Mouse (Mus musculus): ENCODE data around the gene Pbx4. TPM values are rescaled to one million over a fixed set of nuclear protein-coding genes. Genes with fewer than 3 reads are reported as not detected.

Gene Pbx4
- polyA plus RNA-seq, 1 experiment, result 9.7 TPM

GRCm38 (mm10) chr8:69890813-69891241 lies 58.5 kb downstream of the Pbx4 start:
- 49% methylated on average over 19 of the region's 19 CpGs for WGBS
- Histone ChIP-seq H3K4me1 (ENCODE audit: control insufficient read depth, insufficient read depth, low read length) (no peaks in the 10 kb centered on the region; the same call in 1 of the 2 replicates), H3K4me3 (replicated peaks; ENCODE audit: control insufficient read depth, low read depth, low read length) (no peak overlapping the region), H3K27ac (ENCODE audit: control insufficient read depth, insufficient read depth, low read depth, low read length, poor library complexity) (no peak overlapping the region)
- TF ChIP-seq POLR2A (IDR thresholded peaks at IDR 0.05; ENCODE audit: borderline replicate concordance, control insufficient read depth, low read depth, low read length) (no peak), CTCF (IDR thresholded peaks at IDR 0.05; ENCODE audit: control insufficient read depth, insufficient read depth, low read length) (peak; percentile 59)

- 84% methylated on average over 17 of the region's 17 CpGs for WGBS
- Histone ChIP-seq H3K4me1 (ENCODE audit: control insufficient read depth, insufficient read depth, low read length) (no peaks in the 10 kb centered on the region), H3K27ac (ENCODE audit: control insufficient read depth, insufficient read depth, low read depth, low read length, poor library complexity) (no peak overlapping the region), H3K4me3 (replicated peaks; ENCODE audit: control insufficient read depth, low read depth, low read length) (no peak overlapping the region)
- TF ChIP-seq POLR2A (IDR thresholded peaks at IDR 0.05; ENCODE audit: borderline replicate concordance, control insufficient read depth, low read depth, low read length) (no peak), CTCF (IDR thresholded peaks at IDR 0.05; ENCODE audit: control insufficient read depth, insufficient read depth, low read length) (peak; percentile 22; the same call in 1 of the 2 replicates)
Measured at GRCm38 (mm10) chr8:69893863-69894262, 61.6 kb downstream of the Pbx4 start.

- H3K4me1 ChIP-seq (ENCODE audit: control insufficient read depth, insufficient read depth, low read length), result no peaks in the 10 kb centered on the region
- no peak overlapping the region for H3K27ac ChIP-seq (ENCODE audit: control insufficient read depth, insufficient read depth, low read depth, low read length, poor library complexity)
- no peak overlapping the region for H3K4me3 ChIP-seq (replicated peaks; ENCODE audit: control insufficient read depth, low read depth, low read length)
- TF ChIP-seq CTCF (IDR thresholded peaks at IDR 0.05; ENCODE audit: control insufficient read depth, insufficient read depth, low read length) (no peak), POLR2A (IDR thresholded peaks at IDR 0.05; ENCODE audit: borderline replicate concordance, control insufficient read depth, low read depth, low read length) (no peak)
- WGBS, result 82% methylated on average over 6 of the region's 6 CpGs
Measured at GRCm38 (mm10) chr8:69894836-69895332, 62.6 kb downstream of the Pbx4 start.

- H3K4me3 ChIP-seq (replicated peaks; ENCODE audit: control insufficient read depth, low read depth, low read length), result no peak overlapping the region
- WGBS, result 83% methylated on average over 4 of the region's 4 CpGs
- no peaks in the 10 kb centered on the region; the same call in 1 of the 2 replicates for H3K4me1 ChIP-seq (ENCODE audit: control insufficient read depth, insufficient read depth, low read length)
- TF ChIP-seq CTCF (IDR thresholded peaks at IDR 0.05; ENCODE audit: control insufficient read depth, insufficient read depth, low read length) (no peak), POLR2A (IDR thresholded peaks at IDR 0.05; ENCODE audit: borderline replicate concordance, control insufficient read depth, low read depth, low read length) (no peak)
- H3K27ac ChIP-seq (ENCODE audit: control insufficient read depth, insufficient read depth, low read depth, low read length, poor library complexity), result no peak overlapping the region
Measured at GRCm38 (mm10) chr8:69895772-69896451, 63.6 kb downstream of the Pbx4 start.

- no peaks in the 10 kb centered on the region; the same call in 1 of the 2 replicates for H3K4me1 ChIP-seq (ENCODE audit: control insufficient read depth, insufficient read depth, low read length)
- no peak overlapping the region for H3K4me3 ChIP-seq (replicated peaks; ENCODE audit: control insufficient read depth, low read depth, low read length)
- TF ChIP-seq POLR2A (IDR thresholded peaks at IDR 0.05; ENCODE audit: borderline replicate concordance, control insufficient read depth, low read depth, low read length), result no peak
- TF ChIP-seq CTCF (IDR thresholded peaks at IDR 0.05; ENCODE audit: control insufficient read depth, insufficient read depth, low read length), result no peak
- 82% methylated on average over 6 of the region's 6 CpGs for WGBS
- no peak overlapping the region for H3K27ac ChIP-seq (ENCODE audit: control insufficient read depth, insufficient read depth, low read depth, low read length, poor library complexity)
Measured at GRCm38 (mm10) chr8:69897857-69898256, 65.6 kb downstream of the Pbx4 start.

GRCm38 (mm10) chr8:69899876-69900275 lies 67.6 kb downstream of the Pbx4 start:
- WGBS, result 84% methylated on average over 2 of the region's 2 CpGs
- Histone ChIP-seq H3K4me3 (replicated peaks; ENCODE audit: control insufficient read depth, low read depth, low read length) (no peak overlapping the region), H3K27ac (ENCODE audit: control insufficient read depth, insufficient read depth, low read depth, low read length, poor library complexity) (no peak overlapping the region), H3K4me1 (ENCODE audit: control insufficient read depth, insufficient read depth, low read length) (no peaks in the 10 kb centered on the region; the same call in 1 of the 2 replicates)
- TF ChIP-seq POLR2A (IDR thresholded peaks at IDR 0.05; ENCODE audit: borderline replicate concordance, control insufficient read depth, low read depth, low read length), result no peak

GRCm38 (mm10) chr8:69900895-69901451 lies 68.7 kb downstream of the Pbx4 start:
- peak overlapping the region; percentile 88 for H3K4me3 ChIP-seq (replicated peaks; ENCODE audit: control insufficient read depth, low read depth, low read length)
- whole genome bisulfite sequencing, result 7% methylated on average over 12 of the region's 12 CpGs
- no peaks in the 10 kb centered on the region; the same call in 1 of the 2 replicates for H3K4me1 ChIP-seq (ENCODE audit: control insufficient read depth, insufficient read depth, low read length)
- TF ChIP-seq CTCF (IDR thresholded peaks at IDR 0.05; ENCODE audit: control insufficient read depth, insufficient read depth, low read length) (no peak), POLR2A (IDR thresholded peaks at IDR 0.05; ENCODE audit: borderline replicate concordance, control insufficient read depth, low read depth, low read length) (no peak)
- H3K27ac ChIP-seq (ENCODE audit: control insufficient read depth, insufficient read depth, low read depth, low read length, poor library complexity), result peak overlapping the region; percentile 94

- TF ChIP-seq POLR2A (IDR thresholded peaks at IDR 0.05; ENCODE audit: borderline replicate concordance, control insufficient read depth, low read depth, low read length) (peak; percentile 93), CTCF (IDR thresholded peaks at IDR 0.05; ENCODE audit: control insufficient read depth, insufficient read depth, low read length) (peak; percentile 42; the same call in 1 of the 2 replicates)
- Histone ChIP-seq H3K4me1 (ENCODE audit: control insufficient read depth, insufficient read depth, low read length) (no peaks in the 10 kb centered on the region; the same call in 1 of the 2 replicates), H3K27ac (ENCODE audit: control insufficient read depth, insufficient read depth, low read depth, low read length, poor library complexity) (peak overlapping the region; percentile 94), H3K4me3 (replicated peaks; ENCODE audit: control insufficient read depth, low read depth, low read length) (peak overlapping the region; percentile 88)
- under 1% methylated on average over 41 of the region's 41 CpGs for WGBS
Measured at GRCm38 (mm10) chr8:69901484-69902162, 69.3 kb downstream of the Pbx4 start.

Data from bone marrow, adult 2 months (tissue).